Mouse (Mus musculus) heart, postnatal 14 days (tissue): ENCODE measurements at regions not wholly inside any gene's neighbourhood (a gene's known extent, or its start where the extent isn't known, plus 50 kb on each side); places are given as distances from the start of the nearest gene placed in this dataset.
A peak's percentile ranks its signal among the peaks of the same experiment; 100 is the strongest.
"Not testable (repeated sequence)": the region's sequence is repeated elsewhere in the genome, so short reads cannot be mapped to it uniquely, and the experiment has no call there.

Experiments
- DNase-seq, 2 experiments: peaks; one replicate each; pipeline ENCODE4 v3.0.0; 2021 to 2022
- intact Hi-C: fragments of 180-260 bp; cut with DNase I; formaldehyde crosslinking; loops from one replicate; pipeline ENCODE4 v1.15.1; 2025

DNA sequence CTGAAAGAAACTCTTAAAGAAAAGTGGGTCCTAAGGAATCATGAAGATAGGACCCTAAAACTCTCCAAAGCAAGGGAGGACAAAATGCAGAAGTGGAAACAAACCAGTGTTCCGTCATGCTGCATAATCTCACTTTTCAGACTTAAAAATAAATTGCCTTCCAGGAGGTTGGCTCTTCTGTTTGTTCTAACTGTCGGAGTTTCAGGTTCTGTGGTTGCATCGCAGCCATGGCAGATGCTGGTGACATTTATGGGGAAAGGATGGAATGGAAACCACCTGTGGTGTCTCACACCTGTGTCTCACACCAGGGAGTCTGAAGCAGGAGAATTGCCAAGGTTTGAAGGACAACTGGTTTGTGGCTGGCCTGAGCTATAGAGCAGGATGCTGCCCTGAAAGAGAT, 50.9 kb upstream of the Hivep1 start:
- DNase-seq = no peak
- intact Hi-C loops = no loop called here

- DNase-seq = peak in 1 of 2 experiments; percentile 15
- intact Hi-C loops = no loop called here
These were observed 53.9 kb upstream of the Hivep1 start for GRCm38 (mm10) chr13:41997883-41998282.

GRCm38 (mm10) chr13:41994126-41994525, 57.7 kb upstream of the Hivep1 start:
- no peak for DNase-seq

GRCm38 (mm10) chr13:41975918-41976317, 75.9 kb upstream of the Hivep1 start:
- intact Hi-C loops = no loop called here
- no peak for DNase-seq

More at GRCm38 (mm10) chr13:41994126-41994525, 57.7 kb upstream of the Hivep1 start:
- intact Hi-C loops = no loop called here

DNA sequence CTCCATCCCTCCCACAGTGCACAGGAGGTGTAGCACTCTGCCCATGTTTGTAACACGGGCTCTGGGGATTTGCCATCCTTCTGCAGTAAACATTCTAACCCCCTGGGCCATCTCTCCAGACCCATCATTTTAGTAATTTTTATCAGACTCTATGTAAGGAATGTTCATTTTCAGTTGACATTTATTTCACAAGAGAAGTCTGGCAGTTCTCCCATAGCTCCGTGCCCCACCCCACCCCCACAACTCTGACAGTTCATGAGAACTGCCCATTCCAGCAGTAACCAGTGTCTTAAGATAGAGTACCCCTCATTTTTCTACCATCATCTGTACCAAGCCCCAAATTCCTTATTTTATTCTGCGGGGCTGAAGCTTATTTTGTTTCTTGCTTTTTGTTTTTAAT, 88.9 kb upstream of the Hivep1 start:
- intact Hi-C loops = no loop called here
- DNase-seq = no peak

- intact Hi-C loops, DNase-seq: not testable (repeated sequence)
These were observed 90.9 kb upstream of the Hivep1 start for GRCm38 (mm10) chr13:41960960-41961359.

- intact Hi-C loops = no loop called here
- peak; percentile 34 to 55 for DNase-seq
These were observed 93.9 kb upstream of the Hivep1 start for GRCm38 (mm10) chr13:41957932-41958331.

GRCm38 (mm10) chr13:41955884-41956283, 95.9 kb upstream of the Hivep1 start:
- intact Hi-C loops = no loop called here
- no peak for DNase-seq

DNA sequence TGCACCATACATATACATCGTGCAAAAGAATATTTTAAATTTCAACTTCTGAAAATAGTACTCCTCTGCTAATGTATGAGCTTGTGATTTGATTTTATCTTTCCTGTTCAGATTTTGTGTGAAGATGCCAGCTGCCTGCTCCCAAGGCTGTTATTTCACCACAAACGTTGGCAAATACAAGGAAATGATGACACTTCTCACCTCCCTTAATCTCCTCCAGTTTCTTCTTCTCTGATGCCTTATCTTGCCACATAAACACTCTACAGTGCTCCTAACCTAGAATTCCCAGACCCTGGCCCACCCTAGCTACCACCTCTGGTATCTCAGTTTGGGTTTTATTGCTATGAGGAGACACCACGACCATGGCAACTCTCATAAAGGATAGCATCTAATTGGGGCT, 96.6 kb upstream of the Hivep1 start:
- no peak for DNase-seq
- intact Hi-C loops = no loop called here

DNA sequence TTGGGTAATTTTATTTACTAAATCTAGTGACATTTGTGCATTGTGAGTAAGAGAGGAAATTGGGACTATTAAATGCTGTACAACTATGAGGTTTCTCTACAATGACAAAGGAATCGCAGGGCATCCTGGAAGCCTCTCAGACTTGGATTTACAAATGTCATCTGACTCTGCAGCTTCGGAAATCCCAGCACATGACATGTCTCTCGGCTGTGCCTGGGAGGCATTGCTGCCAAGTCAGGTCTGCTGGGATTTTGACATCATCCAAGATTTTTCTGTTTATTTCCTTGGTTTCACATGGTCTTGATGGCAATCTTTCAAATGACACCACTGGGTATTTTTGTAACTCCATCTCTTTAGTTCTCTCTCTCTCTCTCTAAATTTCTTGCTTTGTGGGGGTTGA, 99.4 kb upstream of the Hivep1 start:
- intact Hi-C loops = no loop called here
- DNase-seq = peak; percentile 25 to 34

DNA sequence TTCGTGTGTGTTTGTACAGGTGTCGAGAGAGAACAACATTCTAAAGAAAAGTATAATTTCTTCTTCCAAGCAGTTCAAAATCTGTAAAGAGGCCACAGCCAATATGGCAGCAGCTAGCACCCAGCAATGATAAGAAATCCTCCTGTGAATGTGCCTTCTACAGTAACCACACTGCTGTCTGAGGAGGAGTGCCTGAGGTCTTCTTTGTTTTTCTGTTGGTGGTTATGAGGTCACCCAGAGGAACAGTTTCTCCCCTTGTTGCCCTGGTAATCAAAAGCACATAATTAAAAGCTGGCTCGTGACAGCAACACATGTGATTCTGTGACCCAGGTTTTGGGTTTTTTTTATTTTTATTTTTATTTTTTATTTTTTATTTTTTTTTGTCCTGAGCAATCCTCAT, 100.8 kb upstream of the Adtrp start:
- intact Hi-C loops = no loop called here
- no peak for DNase-seq

DNA sequence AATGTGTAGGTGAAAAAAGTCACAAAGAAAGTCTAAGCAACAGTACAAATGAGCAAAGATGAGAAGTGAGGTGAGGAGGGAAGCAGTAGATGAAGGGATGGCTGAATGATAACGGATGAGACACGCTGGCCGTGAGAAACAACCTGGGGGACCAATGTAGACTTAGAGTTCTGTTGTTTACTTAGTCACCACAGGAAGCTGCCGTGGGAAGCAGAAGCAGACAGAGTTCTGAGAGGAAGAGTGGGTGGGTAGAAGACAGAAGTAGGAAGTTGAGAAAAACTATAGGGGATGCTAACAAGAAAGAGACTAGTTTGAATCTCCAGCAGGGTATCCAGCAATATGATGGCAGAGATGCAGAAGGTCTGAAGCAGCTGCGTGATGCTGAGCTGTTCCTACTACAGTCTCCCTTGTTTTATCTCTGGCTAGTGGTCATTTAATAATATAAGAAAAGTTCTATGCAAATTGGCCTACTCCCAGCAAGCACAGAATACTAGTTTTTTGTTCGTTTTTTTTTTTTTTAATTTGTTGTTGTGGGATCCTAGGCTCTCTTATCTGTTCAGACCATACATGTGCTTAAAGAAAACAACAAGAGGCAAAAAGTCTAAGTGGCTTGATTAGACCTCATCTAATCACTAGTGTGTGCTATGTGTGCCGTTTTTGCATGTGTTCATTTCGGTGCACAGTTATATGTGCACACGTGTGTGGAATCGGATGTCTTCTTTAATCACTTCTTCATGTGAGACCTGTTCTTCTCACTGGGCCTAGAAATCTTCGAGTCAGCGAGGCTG, 85.0 kb upstream of the Adtrp start:
- no peak for DNase-seq
- intact Hi-C loops = no loop called here

DNA sequence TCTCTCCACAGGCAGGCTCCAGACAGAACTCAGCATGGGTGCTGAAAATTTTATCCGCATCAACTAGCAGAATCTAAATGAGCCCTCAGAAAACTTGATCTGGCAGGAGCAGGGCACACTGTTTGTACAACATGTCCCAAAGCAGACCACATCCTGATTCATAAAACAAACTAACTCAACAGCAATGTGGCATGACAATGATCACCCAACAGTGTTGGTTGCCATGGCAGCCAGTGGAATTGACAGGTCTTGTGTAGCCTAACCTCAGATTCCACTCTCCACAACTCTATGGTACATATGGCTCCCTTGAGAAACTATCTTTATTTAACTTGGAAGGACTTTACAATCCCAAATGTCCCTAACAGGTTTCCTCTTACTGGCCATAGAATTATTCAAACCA, 82.3 kb upstream of the Adtrp start:
- no peak for DNase-seq
- intact Hi-C loops = no loop called here

DNA sequence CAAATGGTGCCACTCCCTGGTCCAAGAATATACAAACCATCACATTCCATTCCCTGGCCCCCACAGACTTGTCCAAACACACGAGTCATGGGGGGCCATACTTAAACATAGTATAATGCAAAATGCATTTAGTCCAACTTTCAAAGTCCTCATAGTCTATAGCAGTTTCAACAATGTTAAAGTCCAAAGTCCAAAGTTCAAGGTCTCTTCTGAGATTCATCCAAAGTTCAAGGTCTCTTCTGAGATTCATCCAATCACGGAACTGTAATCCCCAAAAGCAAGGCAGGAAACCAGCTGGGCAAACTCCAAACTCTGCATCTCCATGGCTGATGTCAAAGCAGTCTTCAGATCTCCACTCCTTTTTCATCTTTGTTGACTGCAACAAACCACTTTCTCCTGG, 78.4 kb upstream of the Adtrp start:
- DNase-seq, intact Hi-C loops: not testable (repeated sequence)

DNA sequence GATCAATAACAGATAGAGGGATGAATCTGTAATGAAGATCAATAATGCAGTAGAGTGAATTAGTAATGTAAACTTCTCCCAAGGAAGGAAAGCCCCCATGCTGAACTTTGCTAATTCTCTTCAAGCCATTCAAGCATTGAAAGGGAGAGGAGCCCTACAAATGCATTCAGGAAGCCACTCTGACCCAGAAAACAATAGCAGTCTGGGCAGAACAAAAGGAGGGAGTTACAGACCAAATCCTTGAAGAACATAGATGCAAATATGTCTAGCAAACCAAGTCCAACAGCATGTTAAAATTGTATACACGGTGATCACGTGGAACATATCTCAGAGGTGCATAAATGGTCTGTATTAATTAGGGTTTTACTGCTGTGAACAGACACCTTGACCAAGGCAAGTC, 77.7 kb upstream of the Adtrp start:
- intact Hi-C loops = no loop called here

GRCm38 (mm10) chr13:41921178-41921577, 73.7 kb upstream of the Adtrp start:
- DNase-seq = no peak
- intact Hi-C loops = no loop called here

More for the DNA sequence above, 77.7 kb upstream of the Adtrp start:
- no peak for DNase-seq

- DNase-seq = no peak
- intact Hi-C loops = no loop called here
These were observed 71.0 kb upstream of the Adtrp start for GRCm38 (mm10) chr13:41918525-41918924.

- DNase-seq, intact Hi-C loops: not testable (repeated sequence)
These were observed 68.3 kb upstream of the Adtrp start for GRCm38 (mm10) chr13:41915816-41916215.

DNA sequence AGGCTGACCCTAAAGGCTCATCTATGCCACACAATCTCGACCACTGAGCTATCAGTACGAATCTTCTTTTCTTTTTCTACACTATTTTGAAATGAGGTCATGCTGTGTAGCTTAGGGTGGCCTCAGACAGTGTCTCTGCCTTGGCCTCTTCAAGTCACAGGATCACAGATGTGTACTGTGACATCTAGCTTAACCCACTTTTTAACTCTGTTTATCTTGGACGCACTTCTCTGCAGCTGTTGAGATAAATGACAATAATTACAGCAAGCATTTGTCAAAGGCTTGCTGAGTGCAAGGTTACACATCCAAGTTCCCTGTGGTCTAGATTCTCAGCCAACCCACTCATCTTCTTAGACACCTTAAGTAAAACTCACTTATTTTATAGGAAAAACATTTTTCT, 63.3 kb upstream of the Adtrp start:
- intact Hi-C loops = no loop called here
- DNase-seq = peak in 1 of 2 experiments; percentile 5

GRCm38 (mm10) chr13:41910236-41910635, 62.8 kb upstream of the Adtrp start:
- intact Hi-C loops = no loop called here
- peak; percentile 57 to 76 for DNase-seq

GRCm38 (mm10) chr13:41907027-41907426, 59.5 kb upstream of the Adtrp start:
- intact Hi-C loops = no loop called here
- DNase-seq = no peak

DNA sequence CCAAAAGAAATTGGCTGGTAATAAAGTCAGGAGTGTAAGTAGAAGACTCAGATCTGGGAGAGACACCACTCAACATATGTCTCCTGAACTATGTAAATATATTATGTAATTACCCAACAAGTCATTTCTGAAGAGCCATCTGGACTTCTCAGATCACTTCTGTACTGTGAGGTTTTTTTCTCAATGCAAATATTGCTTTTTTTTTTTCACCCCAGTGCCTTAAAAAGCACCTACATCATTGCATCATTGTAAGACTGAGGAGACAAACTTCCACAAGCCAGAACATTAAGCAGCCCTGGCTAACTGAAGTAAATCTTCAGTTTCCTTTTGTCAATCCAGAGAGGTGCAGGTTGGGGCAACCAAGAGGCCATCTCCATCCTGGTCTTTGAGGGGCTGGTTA, 55.8 kb upstream of the Adtrp start:
- no peak for DNase-seq
- intact Hi-C loops = no loop called here
